Mouse (Mus musculus) lung, embryonic 15.5 days (tissue): ENCODE measurements around the gene Tmprss12. TPM values are rescaled to one million over a fixed set of nuclear protein-coding genes. Genes with fewer than 3 reads are reported as not detected.
"Not testable (repeated sequence)": the region's sequence is repeated elsewhere in the genome, so short reads cannot be mapped to it uniquely, and the experiment has no call there.

Source experiments
- ATAC-seq: fragments of 200-750 bp; cut with Nextera tagmentation; 2 replicates; pipeline ENCODE4 v1.8.0; 2017; ENCODE audit warnings: moderate number of reproducible peaks, borderline replicate concordance; ENCODE audit not compliant: low FRiP score, low TSS enrichment; ENCODE audit errors: extremely low read depth
- H3K27ac ChIP-seq: fragments of 300-500 bp; sonication (generic); 2 replicates; pipeline ENCODE4 v1.5.1; 2015; ENCODE audit warnings: moderate library complexity, mild to moderate bottlenecking, inconsistent platforms
- H3K27me3 ChIP-seq: fragments of 300-500 bp; sonication (generic); 2 replicates; pipeline ENCODE4 v1.6.1; 2015; ENCODE audit warnings: inconsistent platforms
- H3K36me3 ChIP-seq: fragments of 300-500 bp; sonication (generic); 2 replicates; pipeline ENCODE4 v1.6.1; 2015; ENCODE audit warnings: inconsistent platforms
- H3K4me1 ChIP-seq: fragments of 300-500 bp; sonication (generic); 2 replicates; pipeline ENCODE4 v1.6.1; 2015; ENCODE audit warnings: inconsistent platforms
- H3K4me2 ChIP-seq: fragments of 300-500 bp; sonication (generic); 2 replicates; pipeline ENCODE4 v1.6.1; 2015; ENCODE audit warnings: inconsistent platforms, mild to moderate bottlenecking, moderate library complexity
- H3K4me3 ChIP-seq: fragments of 300-500 bp; sonication (generic); 2 replicates; pipeline ENCODE4 v1.5.1; 2015; ENCODE audit warnings: mild to moderate bottlenecking, inconsistent platforms
- H3K9ac ChIP-seq: fragments of 300-500 bp; sonication (generic); 2 replicates; pipeline ENCODE4 v1.6.1; 2015; ENCODE audit warnings: inconsistent platforms
- H3K9me3 ChIP-seq: fragments of 300-500 bp; sonication (generic); 2 replicates; pipeline ENCODE4 v1.6.1; 2016; ENCODE audit warnings: inconsistent platforms
- WGBS: fragments of 180-500 bp; shearing (Covaris S2); methylation state at CpG from one replicate; pipeline ENCODE4 v1.1.7; 2015; 5-methylcytosine and 5-hydroxymethylcytosine counted together
- polyA plus RNA-seq: library from polyadenylated mRNA; unstranded; fragments of >200 nt; fragmentation: Nextera tagmentation; extraction: Ambion mirVana; gene quantifications from 2 replicates; pipeline ENCODE4 v1.2.1, GENCODE M21; 2015

Gene Tmprss12
- polyA plus RNA-seq, 1 experiment from 2014 or later = not detected

DNA sequence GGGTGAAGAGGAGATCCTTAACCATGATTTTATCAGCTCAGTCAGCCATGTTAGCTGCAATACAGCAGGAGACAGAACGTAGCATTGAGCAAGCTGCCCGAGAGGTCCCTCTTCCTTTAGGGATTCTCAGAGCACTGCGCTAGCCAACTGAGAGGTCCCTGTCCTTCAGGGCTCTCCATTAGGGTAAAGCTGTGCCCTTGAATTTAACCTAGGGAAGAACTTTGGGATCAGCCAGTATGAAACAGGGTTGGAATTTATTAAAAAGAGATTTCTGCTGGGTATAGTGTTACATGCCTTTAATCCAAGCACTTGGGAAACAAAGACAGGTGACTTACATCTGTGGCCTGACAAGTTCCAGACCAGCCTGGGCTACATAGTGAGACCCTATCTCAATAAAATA, 3.1 kb upstream of the Tmprss12 start:
- Histone ChIP-seq H3K27me3 (no peaks in the 10 kb centered on the region), H3K36me3 (no peaks in the 10 kb centered on the region), H3K4me3 (no peak overlapping the region), H3K4me1 (no peaks in the 10 kb centered on the region), H3K4me2 (no peak overlapping the region), H3K9ac (no peak overlapping the region), H3K27ac (no peak overlapping the region), H3K9me3 (no peaks in the 10 kb centered on the region)
- ATAC-seq = no peak
- 79% methylated on average over 3 of the region's 3 CpGs for WGBS

DNA sequence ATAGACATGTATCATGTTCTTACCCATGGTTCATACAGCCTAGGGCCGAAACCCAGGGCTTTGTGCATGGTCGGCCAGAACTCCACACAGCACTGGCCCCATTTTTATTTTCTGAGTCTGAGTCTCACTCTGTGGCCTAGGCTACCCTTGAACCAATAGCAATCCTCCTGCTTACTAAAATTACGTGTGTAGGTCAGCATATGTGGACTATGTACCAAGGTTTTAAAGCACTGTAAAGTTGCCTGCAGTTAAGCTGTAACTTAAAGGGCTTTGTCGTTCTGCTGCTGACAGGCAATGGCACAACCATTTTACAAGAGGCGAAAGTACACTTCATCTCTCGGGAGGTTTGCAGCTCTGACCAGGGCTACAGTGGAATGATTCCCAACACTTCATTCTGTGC, 8.3 kb downstream of the Tmprss12 start:
- no peak overlapping the region for H3K4me3 ChIP-seq
- no peak overlapping the region for H3K4me2 ChIP-seq
- 83% methylated on average over 6 of the region's 6 CpGs for WGBS
- ATAC-seq = no peak
- H3K4me1 ChIP-seq = no peaks in the 10 kb centered on the region
- no peaks in the 10 kb centered on the region for H3K9me3 ChIP-seq
- no peak overlapping the region for H3K27ac ChIP-seq
- no peaks in the 10 kb centered on the region for H3K36me3 ChIP-seq
- no peaks in the 10 kb centered on the region for H3K27me3 ChIP-seq
- no peak overlapping the region for H3K9ac ChIP-seq

DNA sequence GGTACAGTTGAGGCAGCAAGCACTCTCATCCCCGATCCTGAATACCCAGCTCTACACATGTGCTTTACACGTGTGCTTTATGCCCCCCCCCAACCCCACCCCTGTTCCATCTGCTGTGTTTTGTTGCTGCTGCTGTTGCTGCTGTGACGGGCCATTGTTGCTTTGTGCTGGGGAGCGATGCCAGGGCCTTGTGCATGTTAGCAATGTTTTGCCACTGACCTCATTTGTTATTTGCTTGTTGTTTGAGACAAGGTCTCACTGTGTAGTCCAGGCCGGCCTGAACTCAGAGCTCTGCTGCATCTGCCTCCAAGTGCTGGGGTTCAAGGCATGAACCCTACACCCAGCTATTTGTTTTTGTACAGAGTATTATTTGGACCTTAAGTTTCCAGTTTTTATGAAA, 10.2 kb downstream of the Tmprss12 start:
- Histone ChIP-seq H3K9me3 (no peaks in the 10 kb centered on the region), H3K9ac (no peak overlapping the region), H3K27me3 (no peaks in the 10 kb centered on the region), H3K4me2 (no peak overlapping the region), H3K4me3 (no peak overlapping the region), H3K27ac (no peak overlapping the region), H3K36me3 (no peaks in the 10 kb centered on the region), H3K4me1 (no peaks in the 10 kb centered on the region)
- no peak for ATAC-seq
- 77% methylated on average over 5 of the region's 5 CpGs for WGBS

DNA sequence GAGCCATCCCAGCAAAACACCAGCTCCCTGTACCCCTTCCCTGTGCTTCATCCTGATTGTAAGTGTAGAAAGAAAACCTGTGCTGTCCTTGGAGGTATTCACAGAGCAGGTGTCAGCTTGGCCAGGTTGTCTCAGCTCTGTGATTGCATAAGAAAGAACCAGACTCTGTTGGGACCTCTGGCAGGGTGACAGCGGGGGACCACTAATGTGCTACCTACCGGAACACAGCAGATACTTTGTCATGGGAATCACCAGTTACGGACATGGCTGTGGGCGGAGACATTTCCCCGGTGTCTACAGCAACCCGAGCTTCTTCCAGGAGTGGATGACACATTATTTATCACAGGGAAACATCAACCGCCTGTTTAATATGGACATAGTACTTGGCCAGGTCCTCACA, 11.7 kb downstream of the Tmprss12 start:
- Histone ChIP-seq H3K4me1 (no peaks in the 10 kb centered on the region), H3K27me3 (no peaks in the 10 kb centered on the region)

DNA sequence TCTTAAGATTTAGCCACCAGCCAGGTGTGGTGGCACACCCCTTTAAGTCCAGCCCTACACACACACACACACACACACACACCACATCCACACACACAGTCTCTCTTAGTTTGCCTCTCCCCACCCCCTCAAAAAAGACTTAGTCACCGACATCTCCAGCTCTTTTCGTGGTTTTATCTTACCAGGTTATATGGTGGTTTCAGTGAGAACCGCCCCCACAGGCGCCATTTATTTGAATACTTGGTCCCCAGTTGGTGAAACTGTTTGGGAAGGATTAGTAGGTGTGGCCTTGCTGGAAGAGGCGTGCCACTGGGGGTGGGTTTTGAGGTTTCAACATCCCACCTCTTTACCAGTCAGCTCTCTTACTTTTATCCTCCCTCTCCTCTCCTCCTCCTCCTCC, 17.2 kb downstream of the Tmprss12 start:
- H3K36me3 ChIP-seq = no peaks in the 10 kb centered on the region

More for the DNA sequence above, 11.7 kb downstream of the Tmprss12 start:
- H3K27ac ChIP-seq = no peak overlapping the region
- H3K4me2 ChIP-seq = no peak overlapping the region
- H3K36me3 ChIP-seq = no peaks in the 10 kb centered on the region
- H3K4me3 ChIP-seq = no peak overlapping the region
- no peak overlapping the region for H3K9ac ChIP-seq
- no peak for ATAC-seq
- WGBS = 42% methylated on average over 7 of the region's 7 CpGs
- no peaks in the 10 kb centered on the region for H3K9me3 ChIP-seq

DNA sequence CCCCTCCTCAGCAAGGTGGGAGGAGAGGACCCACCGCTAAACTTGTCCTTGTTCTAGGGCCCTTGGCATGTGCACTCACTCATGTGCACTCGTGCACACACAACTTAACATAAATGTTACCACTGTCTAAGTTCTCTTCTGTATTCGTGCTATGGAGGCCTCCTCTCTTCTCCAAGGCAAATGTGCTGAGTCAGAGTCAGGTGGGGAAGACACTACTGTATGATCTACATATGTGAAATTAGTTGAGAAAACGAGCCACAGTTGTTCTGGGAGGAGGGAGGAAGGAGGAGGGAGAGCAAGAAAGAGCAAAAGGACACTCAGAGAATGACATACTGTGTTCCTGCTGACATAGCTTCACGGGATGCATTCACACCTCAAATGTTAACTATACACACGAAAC, 19.9 kb downstream of the Tmprss12 start:
- no peak overlapping the region for H3K9ac ChIP-seq
- ATAC-seq = no peak
- H3K36me3 ChIP-seq = no peaks in the 10 kb centered on the region
- WGBS = 69% methylated on average over 6 of the region's 6 CpGs
- peaks cover 10% of the 10 kb centered on the region for H3K4me1 ChIP-seq
- no peak overlapping the region for H3K4me3 ChIP-seq
- no peaks in the 10 kb centered on the region for H3K27me3 ChIP-seq
- H3K4me2 ChIP-seq = no peak overlapping the region
- H3K9me3 ChIP-seq = no peaks in the 10 kb centered on the region
- H3K27ac ChIP-seq = no peak overlapping the region

More for the DNA sequence above, 17.2 kb downstream of the Tmprss12 start:
- no peak overlapping the region for H3K9ac ChIP-seq
- 90% methylated on average over 5 of the region's 5 CpGs for WGBS
- no peak for ATAC-seq
- no peaks in the 10 kb centered on the region for H3K27me3 ChIP-seq
- H3K4me1 ChIP-seq = no peaks in the 10 kb centered on the region
- H3K4me2 ChIP-seq = no peak overlapping the region
- H3K4me3 ChIP-seq = no peak overlapping the region
- no peaks in the 10 kb centered on the region for H3K9me3 ChIP-seq
- H3K27ac ChIP-seq = no peak overlapping the region

DNA sequence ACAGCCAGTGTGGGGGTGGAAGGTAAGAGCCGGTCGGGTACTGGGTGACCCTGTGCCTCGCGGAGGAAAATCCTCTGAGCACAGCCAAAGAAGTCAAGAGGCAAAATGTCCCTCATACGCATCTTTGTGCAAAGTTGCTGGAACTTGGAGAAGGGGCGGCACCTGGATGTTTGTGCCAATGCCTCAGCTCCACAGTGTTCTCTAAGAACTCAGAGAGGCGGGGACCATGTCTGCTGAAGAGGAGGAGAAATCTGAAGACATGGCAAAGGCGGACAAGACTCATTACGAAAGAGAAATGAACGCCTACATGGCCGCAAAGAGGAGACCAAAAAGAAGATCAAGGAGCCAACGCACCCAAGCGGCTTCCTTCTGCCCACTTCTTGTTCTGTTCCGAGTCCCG, 20.9 kb downstream of the Tmprss12 start:
- no peak overlapping the region for H3K4me3 ChIP-seq
- no peak for ATAC-seq
- 75% methylated on average over 15 of the region's 15 CpGs for WGBS

DNA sequence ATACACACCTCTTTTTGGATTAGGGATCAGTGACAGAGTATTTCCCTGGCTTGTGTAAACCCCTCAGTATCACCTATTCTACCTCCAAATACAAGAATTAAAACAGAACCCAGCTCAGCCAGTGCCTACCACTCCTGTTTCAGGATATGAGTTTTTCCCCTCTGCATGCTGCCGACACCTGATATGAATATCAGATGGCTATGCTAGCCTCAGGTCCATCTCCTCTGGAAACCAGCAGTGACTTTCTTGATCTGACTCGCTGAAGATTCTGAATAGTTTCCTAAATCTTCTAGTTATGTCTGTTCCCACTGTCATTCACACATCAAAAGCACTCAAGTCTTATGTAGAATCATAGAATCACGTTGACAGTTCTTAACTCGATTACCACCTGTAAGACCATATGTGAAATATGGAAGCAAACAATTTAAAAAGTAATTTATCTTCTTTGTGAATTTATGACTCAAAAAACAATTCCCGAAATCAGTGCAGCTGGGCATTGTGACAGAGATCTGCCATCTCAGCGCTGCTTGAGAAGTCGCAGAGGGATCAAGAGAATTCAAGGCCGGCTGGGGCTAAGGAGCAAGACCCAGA, 22.9 kb downstream of the Tmprss12 start:
- Histone ChIP-seq H3K9ac (no peak overlapping the region), H3K4me2 (peak overlapping the region; percentile 79), H3K9me3 (no peaks in the 10 kb centered on the region), H3K4me3 (peak overlapping the region; percentile 53), H3K27ac (peak overlapping the region; percentile 91), H3K36me3 (no peaks in the 10 kb centered on the region), H3K27me3 (no peaks in the 10 kb centered on the region), H3K4me1 (peaks cover 15% of the 10 kb centered on the region)
- no peak for ATAC-seq
- WGBS = 34% methylated on average over 8 of the region's 8 CpGs

More for the DNA sequence above, 20.9 kb downstream of the Tmprss12 start:
- peaks cover 15% of the 10 kb centered on the region for H3K4me1 ChIP-seq
- no peaks in the 10 kb centered on the region for H3K36me3 ChIP-seq
- H3K9ac ChIP-seq = no peak overlapping the region
- H3K4me2 ChIP-seq = no peak overlapping the region
- H3K9me3 ChIP-seq = no peaks in the 10 kb centered on the region
- no peaks in the 10 kb centered on the region for H3K27me3 ChIP-seq
- no peak overlapping the region for H3K27ac ChIP-seq

DNA sequence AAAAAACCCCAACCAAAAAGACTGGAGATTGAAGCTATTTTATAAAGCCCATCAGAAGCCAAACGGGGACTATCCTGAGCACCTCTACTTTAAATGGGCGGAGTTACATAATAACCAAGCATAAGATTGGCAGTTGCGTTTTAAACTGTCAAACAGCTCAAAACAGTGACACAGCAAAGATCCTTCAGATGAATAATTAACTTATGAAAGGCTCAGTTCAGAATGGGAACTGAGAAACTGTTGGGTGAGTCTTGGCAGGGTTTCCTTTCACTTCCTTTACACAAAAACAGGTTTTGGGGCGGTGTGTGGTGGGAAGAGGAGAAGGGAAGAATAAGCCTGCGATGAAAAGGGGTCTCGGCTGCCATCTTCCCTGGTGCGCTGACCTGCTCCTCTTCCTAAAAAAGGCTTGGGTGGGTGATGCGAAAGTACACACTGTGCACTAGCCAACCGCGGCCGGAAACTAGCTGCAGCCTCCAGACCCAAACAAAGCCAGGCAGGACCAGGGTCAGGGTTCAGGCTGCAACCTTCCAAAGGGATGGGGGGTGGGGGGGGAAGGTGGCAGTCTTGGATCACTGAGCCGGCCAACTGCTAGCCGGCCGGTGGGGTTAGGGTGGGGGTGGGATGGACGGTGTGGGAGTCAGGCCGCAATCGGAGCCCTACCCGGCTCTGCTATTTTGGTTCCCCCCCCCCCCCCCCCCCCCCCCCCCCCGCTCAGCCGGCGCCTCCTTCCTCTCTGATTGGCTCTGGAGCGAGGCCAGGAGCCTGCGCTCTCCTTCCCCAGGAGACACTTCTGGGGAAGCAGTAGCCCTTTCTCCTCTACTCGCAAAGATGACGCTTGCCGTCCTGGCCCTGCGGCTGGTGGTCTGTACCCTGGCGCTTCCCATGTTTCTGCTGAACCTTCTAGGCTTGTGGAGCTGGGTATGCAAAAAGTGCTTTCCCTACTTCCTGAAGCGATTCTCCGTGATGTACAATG, 23.7 kb downstream of the Tmprss12 start, which contains the start of gene Mettl7a1:
Gene Mettl7a1, plus strand, starts transcription at position 122 of the 973 bp plus-strand sequence.
- Histone ChIP-seq H3K9me3 (no peaks in the 10 kb centered on the region), H3K9ac (peak within 1 kb of the TSS; percentile 46), H3K27me3 (no peaks in the 10 kb centered on the region), H3K36me3 (no peaks in the 10 kb centered on the region), H3K4me3 (peak within 1 kb of the TSS; percentile 53), H3K27ac (peak within 1 kb of the TSS; percentile 91), H3K4me2 (peak within 1 kb of the TSS; percentile 79), H3K4me1 (peaks cover 15% of the 10 kb centered on the region)
- ATAC-seq = peak; percentile 84
- 2% methylated on average over 19 of the region's 30 CpGs for WGBS

DNA sequence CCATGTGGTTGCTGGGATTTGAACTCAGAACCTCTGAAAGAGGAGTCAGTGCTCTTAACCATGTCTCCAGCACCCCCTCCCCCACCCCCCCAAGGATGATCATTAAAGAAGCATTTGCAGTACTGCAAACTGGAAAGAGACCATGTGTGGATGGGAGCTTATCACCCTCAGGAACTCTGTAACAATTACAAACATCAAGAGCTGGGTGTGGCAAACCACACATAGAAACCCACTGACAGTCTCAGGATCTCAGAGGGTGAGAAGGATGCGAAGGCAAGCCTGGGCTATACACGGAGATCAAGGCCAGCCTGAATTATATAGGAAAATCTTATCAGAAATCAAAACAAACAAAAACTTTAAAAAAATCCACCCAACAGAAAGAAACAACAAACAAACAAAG, 25.6 kb downstream of the Tmprss12 start:
- peaks cover 15% of the 10 kb centered on the region for H3K4me1 ChIP-seq
- H3K4me2 ChIP-seq = peak overlapping the region; percentile 79; the same call in 1 of the 2 replicates
- no peak overlapping the region for H3K4me3 ChIP-seq
- no peaks in the 10 kb centered on the region for H3K27me3 ChIP-seq
- WGBS = 67% methylated on average over 2 of the region's 2 CpGs
- H3K9ac ChIP-seq = no peak overlapping the region
- no peaks in the 10 kb centered on the region for H3K36me3 ChIP-seq
- ATAC-seq = no peak
- H3K9me3 ChIP-seq = no peaks in the 10 kb centered on the region
- no peak overlapping the region for H3K27ac ChIP-seq

DNA sequence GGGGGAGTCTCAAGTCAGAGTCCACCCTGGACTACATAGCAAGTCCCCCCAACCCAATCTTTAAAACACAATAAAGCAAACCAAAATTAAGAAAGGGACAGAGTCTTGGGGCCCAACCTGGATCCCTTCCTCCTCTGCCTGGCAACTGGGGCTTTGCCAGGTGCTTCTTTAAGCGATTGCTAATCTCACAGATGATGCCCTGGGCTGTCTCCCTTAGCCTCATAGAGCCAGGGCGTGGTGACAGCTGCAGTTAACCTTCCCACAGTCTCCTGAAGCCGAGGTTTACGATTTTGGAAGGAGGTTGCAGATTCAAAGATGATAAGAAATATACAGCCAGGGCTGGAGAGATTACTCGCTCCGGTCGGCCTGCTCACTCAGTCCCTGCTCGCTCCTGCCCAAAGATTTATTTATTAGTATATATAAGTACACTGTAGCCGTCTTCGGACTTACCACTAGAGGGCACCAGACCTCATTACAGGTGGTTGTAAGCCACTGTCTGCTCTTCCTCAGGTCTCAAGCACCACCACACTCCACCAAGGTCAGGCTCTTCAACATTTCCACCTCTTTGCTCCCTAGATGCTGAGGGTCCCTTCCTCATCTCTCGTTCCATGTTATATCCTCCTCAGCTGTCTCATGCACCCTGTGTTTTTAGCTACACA, 26.9 kb downstream of the Tmprss12 start:
- H3K36me3 ChIP-seq, H3K27ac ChIP-seq, H3K4me2 ChIP-seq, H3K9ac ChIP-seq, H3K4me3 ChIP-seq, H3K27me3 ChIP-seq, ATAC-seq, H3K9me3 ChIP-seq: not testable (repeated sequence)
- WGBS = 33% methylated on average over 11 of the region's 11 CpGs
- peaks cover 22% of the 10 kb centered on the region for H3K4me1 ChIP-seq

DNA sequence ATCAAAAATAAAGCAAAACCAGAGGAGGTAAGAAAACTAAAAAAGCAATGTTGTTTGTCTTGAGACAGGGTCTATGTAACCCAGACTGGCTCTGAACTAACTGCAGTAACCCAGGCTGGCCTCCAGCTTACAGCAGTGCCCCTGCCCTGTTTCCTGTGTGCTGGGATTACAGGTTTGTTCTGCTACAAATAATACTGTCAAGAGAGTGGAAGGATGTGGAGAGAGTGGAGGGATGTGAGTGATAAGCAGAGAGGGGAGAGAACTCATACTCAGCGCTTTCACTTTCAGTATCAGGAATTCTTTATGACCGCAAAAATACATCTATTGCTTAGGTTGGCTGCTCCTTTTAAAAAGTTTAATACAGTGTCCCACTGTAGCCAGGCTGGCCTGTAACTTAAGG, 31.7 kb downstream of the Tmprss12 start:
- peaks cover 6% of the 10 kb centered on the region; the same call in 1 of the 2 replicates for H3K4me1 ChIP-seq
- no peak for ATAC-seq
- H3K27me3 ChIP-seq = no peaks in the 10 kb centered on the region
- H3K27ac ChIP-seq = no peak overlapping the region
- WGBS = 49% methylated on average over 2 of the region's 2 CpGs
- H3K4me3 ChIP-seq = no peak overlapping the region
- H3K36me3 ChIP-seq = no peaks in the 10 kb centered on the region
- H3K9me3 ChIP-seq = no peaks in the 10 kb centered on the region
- no peak overlapping the region for H3K4me2 ChIP-seq
- no peak overlapping the region for H3K9ac ChIP-seq
